Mouse (Mus musculus): ENCODE data around the gene Spata17.

DNA sequence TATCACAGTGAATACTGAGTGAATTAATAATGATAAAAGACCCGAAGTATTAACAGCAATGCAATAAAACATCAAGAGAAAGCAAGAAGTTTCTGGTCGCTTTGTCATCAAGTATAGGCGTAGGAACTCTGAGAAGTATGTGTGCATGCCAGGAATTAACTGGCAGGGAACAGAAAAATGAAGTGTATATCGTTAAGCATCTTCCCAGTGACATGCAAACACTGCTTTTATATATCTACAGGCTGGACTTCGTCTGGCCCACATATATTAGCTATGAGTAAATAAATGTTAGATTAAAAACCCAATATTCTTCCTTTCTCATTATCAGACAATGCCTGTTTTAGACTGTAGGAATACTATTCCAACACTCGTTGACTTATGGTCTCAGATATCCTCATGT lies 9.8 kb downstream of the Spata17 start:
- TF ChIP-seq CTCF (IDR thresholded peaks at IDR 0.05; ENCODE audit: borderline replicate concordance, insufficient read depth, low read length) (no peak), POLR2A (IDR thresholded peaks at IDR 0.05; ENCODE audit: low read depth, low read length) (no peak)
